Mouse (Mus musculus) gastrocnemius, postnatal 25 days (tissue): ENCODE measurements around the gene Hapln2. TPM values are rescaled to one million over a fixed set of nuclear protein-coding genes. Genes with fewer than 3 reads are reported as not detected.

Source experiments
- DNase-seq: peaks from one replicate; pipeline ENCODE4 v3.0.0; 2022
- total RNA-seq, 2 experiments: library from RNA; stranded (reverse); gene quantifications; 1 replicate in 1 of 2; 2 replicates in 1 of 2; pipeline ENCODE4 v1.2.3; 2021

The Hapln2 gene
- total RNA-seq, 2 experiments from 2014 or later, result not detected

DNA sequence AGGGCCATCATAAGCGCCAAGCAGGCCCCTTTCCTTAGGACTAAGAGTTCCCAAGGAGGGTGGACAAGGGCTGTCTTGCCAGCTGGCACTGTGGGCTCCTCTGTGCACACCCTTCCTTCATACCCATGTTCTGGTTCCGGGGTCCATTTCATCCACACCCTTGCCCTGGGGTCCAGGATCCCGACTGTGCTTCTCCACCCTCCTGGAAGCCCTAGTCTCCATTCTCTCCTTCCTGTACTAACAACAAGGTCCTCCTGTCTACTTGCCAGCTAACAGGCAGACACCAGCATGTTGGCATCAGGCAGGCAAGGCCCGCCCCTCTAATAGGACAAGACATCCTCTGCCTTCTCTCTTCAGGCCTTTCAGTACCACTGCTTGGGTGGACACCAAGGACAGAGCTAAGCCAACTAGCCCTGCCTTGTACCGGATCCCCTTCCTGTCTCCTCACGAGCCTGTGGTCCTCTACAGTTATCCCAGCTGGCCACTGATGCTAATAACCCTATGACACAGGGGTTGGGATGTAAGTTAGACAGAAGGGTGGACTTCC, 46.1 kb downstream of the Hapln2 start:
- no peak for DNase-seq

DNA sequence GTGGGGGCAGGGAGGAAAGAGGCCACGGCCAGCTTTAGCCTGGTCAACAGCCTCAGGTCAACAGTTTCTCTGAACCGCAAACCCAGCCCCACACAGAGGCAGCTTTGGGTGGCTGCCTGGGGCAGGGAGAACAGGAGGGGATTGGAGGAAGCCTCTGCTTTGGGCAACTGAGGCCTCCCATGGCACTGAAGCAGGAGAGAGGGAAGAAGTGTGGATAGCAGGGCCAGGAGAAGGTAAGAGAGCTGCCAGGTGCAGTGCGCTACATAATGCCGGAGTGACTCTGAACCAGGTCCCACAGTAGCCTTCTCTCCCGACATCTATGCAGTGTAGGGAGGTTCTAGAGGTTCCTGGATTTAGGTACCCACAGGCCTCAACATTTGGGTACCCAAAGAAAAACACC, 46.7 kb downstream of the Hapln2 start:
- DNase-seq, result no peak

DNA sequence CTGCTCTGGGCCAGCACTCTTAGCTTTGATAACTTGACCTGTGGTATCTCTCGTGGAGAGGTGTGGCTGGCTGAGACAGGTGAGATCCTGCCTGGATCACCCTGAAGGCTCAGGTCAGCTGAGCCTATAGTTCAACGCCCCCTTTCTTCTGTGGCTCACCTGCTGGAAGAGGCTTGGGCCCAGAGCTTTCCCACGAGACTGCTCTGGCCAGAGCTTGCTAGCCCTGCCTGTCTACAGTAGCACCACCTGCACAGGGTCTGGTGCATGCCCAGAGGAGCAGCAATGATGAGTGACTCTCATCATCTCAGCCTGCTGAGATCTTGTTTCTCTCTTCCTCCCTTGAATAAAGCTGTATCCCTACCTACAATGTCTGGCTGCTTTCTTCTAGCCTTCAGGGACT, 47.3 kb downstream of the Hapln2 start:
- no peak for DNase-seq

DNA sequence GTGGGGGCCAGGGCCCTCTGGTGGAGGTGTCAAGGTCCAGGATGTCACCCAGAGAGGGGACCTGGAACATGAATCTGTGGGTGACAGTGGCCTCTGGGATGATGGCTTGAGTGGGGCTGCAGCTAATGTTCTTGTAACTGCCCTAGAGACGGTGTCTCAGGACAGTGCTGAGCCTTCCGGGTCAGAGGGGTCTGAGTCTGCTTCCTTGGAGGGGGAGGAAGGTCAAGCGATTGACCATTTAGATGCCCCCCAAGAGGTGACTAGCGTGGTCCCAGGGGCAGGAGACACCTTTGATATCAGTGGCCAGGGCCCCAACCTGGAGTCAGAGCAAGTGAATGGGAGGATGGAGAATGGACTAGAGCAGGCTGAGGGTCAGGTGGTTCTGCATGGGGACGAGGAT, 47.9 kb downstream of the Hapln2 start:
- DNase-seq, result no peak

DNA sequence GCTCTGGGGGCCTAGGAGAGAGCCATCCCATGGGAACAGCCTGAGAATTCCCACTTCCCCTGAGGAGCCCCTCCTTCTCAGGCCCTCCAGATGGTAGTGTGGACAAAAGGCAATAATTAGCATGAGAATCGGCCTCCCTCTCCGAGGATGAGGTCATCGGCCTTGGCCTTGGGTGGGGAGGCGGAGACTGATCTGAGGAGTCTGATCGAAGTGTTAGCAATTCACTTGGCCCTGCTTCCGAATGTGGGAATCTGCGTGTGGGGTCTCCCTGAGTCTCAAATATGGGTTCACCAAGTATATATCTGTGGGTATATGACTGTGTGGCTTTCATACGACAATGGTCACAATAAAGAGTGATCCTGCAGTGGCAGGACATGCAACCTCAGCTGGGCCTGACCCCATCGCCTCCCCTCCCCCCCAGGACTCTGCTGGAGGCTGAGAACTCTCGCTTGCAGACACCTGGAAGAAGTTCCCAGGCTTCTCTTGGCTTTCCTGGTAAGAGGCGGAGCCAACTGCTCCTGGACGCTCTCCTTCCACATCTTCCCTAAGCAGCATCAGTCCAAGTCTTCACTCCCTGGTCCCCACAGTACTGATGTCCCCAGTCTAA, 52.9 kb downstream of the Hapln2 start:
- DNase-seq, result peak; percentile 32

DNA sequence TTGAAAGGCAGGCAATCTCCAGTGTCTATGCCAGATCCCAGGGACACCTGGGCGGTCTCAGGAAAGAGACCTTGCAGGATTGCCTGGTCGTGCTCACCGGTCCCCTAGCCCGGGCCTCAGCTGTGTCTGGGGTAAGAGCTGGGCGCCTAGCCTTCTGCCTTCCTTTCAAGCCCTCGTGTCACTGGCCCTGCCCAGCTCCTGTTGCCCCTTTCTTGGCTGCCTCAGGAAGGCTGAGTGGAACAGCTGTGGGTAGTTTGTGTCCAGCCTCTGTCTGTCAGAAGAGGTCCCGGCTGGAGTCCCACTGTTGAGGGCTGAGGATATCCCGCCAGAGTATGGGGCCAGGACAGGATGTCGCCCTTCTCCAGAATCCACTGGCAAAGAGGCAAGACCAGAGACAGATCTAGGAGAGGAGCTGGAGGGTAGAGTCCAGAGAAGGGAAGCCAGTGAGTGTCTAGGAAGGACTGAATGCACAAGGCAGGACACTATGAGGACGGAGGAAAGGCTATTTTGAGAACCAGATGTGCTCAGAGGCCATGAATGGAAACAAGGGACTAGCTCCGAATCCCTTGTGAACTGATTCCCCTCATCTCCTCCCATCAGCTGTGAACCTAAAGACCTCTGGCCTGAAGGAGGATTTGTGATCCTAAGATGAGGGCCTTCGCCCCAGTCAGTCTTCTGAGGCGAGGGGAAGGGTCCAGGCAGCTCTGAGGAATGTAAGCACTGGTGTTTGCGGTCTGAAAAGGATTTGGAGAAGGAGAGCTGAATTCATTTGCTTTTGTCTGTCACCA, 53.6 kb downstream of the Hapln2 start:
- no peak for DNase-seq

DNA sequence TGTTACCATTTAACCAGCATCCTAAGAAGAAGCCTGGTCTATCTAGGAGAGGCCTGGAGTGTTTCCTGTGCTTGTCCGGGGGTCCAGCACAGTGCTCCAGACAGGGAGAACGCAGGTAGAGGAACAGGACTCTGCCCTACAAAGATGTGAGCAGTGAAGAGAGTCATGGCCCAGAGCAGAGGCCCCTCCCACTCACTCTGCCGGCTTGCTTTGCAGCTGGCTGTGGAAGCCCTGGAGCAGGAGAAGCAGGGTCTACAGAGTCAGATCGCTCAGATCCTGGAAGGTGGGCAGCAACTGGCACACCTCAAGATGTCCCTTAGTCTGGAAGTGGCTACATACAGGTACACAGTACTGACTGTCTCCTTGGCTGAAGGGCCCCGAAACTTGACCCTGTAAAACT, 54.6 kb downstream of the Hapln2 start:
- no peak for DNase-seq

DNA sequence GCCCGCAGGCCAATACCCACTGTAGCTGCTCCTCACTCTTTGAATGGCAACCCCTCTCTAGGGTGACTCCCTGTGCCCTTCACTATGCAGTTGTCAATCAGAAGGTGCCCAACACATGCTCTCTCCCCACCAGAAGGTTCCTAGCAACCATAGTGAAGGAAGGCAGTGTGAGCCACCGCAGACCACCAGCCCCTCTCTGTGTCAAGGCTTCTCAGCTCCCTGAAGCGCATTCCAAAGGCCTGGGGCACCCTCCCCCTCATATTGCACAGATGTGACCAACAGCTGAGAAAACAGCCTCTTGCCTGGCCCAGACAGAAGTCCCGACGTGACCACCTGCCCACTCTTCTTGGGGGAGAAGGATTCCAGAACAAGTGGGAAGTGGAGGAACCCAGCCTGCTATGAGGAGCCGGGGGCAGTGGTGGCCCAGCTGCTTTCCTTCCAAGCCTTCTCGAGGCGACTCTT, 55.1 kb downstream of the Hapln2 start:
- DNase-seq, result no peak

Other genes starting within 250 kb of the Hapln2 start
- gene Ntrk1, start 232.4 kb downstream of the Hapln2 start, total RNA-seq, result under 1 TPM in 1 of 2 experiments, not detected in 1; 0.11 TPM
- gene Insrr, start 230.6 kb downstream of the Hapln2 start, total RNA-seq, result under 1 TPM; 0.29 to 0.31 TPM
- 10 to 100 TPM in 1 of 2 experiments, 1 to 10 TPM in 1; 6.0 to 11.0 TPM for gene Pear1, start 203.3 kb downstream of the Hapln2 start, total RNA-seq
- gene Sh2d2a, start 180.8 kb downstream of the Hapln2 start, total RNA-seq, result under 1 TPM in 1 of 2 experiments, not detected in 1; 0.13 TPM
- gene Prcc, start 142.0 kb downstream of the Hapln2 start, total RNA-seq, result 10 to 100 TPM; 39.9 to 45.5 TPM
- gene Hdgf, start 121.3 kb downstream of the Hapln2 start, total RNA-seq, result 100 to 1,000 TPM; 167 to 171 TPM
- gene Mrpl24, start 108.1 kb downstream of the Hapln2 start, total RNA-seq, result 10 to 100 TPM; 43.9 to 44.7 TPM
- gene Isg20l2, start 97.3 kb downstream of the Hapln2 start, total RNA-seq, result 1 to 10 TPM; 7.1 to 7.5 TPM
- gene Rrnad1, start 96.9 kb downstream of the Hapln2 start, total RNA-seq, result 1 to 10 TPM; 4.0 to 4.2 TPM
- gene Crabp2, start 78.9 kb downstream of the Hapln2 start, total RNA-seq, result under 1 TPM in 1 of 2 experiments, not detected in 1; 0.31 TPM
- 10 to 100 TPM; 21.0 to 22.0 TPM for gene Nes, start 56.5 kb downstream of the Hapln2 start, total RNA-seq
- gene Bcan, start 27.4 kb downstream of the Hapln2 start, total RNA-seq, result not detected
- 10 to 100 TPM; 13.1 to 16.7 TPM for gene Gpatch4, start 15.5 kb upstream of the Hapln2 start, total RNA-seq
- gene Naxe, start 30.9 kb upstream of the Hapln2 start, total RNA-seq, result 10 to 100 TPM; 36.5 to 39.7 TPM
- not detected for gene Ttc24, start 50.7 kb upstream of the Hapln2 start, total RNA-seq
- under 1 TPM; 0.61 to 0.62 TPM for gene Iqgap3, start 54.4 kb upstream of the Hapln2 start, total RNA-seq
- gene Mef2d, start 114.8 kb upstream of the Hapln2 start, total RNA-seq, result 100 to 1,000 TPM; 156 to 164 TPM
- not detected for gene Rhbg, start 227.1 kb upstream of the Hapln2 start, total RNA-seq